Mouse (Mus musculus) activated CD4-positive, CD25-positive, alpha-beta regulatory T cell, adult 9 weeks (primary cell): Measurements from ENCODE around the gene M6pr. TPM values are rescaled to one million over a fixed set of nuclear protein-coding genes. Genes with fewer than 3 reads are reported as not detected.

Experiments
- polyA plus RNA-seq: library from polyadenylated mRNA; unstranded; fragments of 100-300 nt; shearing (Covaris generic); gene quantifications from one replicate; pipeline ENCODE4 v1.2.1, GENCODE M21; 2017

The M6pr gene
- polyA plus RNA-seq, result 303 TPM

DNA sequence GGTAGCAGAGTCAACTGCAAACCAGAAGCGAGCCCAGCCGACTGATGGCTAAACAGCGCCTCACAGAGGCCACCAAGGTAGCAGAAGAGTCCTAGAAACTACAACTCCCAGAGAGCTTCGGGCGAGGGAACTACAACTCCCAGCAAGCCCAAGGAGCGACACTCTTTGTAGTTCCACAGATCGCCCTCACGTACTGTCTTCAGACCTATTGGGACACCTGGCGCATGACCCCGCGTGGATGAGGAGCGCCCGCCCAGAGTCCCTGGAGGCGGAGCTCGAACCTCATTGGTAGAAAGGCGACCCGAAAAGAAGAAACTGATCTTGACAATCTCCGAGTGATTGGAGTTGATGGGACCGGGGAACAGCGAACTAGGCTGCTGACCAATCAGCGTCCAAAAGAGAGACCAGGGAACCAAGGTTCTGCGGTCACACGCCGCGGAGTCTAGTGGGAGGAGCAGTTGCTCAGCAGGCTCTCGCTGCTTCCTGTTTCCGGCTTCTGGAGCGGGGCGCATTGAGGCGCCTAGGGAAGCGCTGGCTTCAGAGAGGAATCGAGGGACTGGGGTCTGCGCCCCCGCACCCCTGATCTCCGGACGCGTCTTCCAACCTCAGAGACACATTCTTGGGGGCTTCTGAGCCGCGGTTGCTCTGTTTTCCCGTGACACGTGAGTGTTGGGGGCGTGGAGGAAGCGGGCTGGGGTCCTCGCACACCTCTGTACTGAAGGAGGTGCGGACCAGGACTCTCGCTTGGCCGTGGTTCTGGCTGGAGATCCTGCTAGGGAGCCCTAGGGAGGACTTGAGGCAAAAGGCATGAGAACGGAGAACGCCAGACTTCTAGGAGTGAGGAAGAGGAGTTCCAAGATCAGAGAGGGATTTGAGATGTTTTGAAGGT is at the start of gene M6pr:
TSS of gene M6pr (plus strand) at position 216 of the 889 bp plus-strand sequence.

GRCm38 (mm10) chr6:122282782-122283181 is 25.7 kb upstream of the M6pr start, which contains the start of gene Klrg1:
Gene Klrg1 (minus strand): TSS chr6:122282882.

GRCm38 (mm10) chr6:122340349-122341000 is 32.0 kb downstream of the M6pr start, which contains the start of gene Phc1:
Gene Phc1 (minus strand): TSS chr6:122340561.

Other genes starting within 250 kb of the M6pr start
- 144 TPM for gene Klrg1, start 25.8 kb upstream of the M6pr start, polyA plus RNA-seq
- 7.4 TPM for gene Phc1, start 31.8 kb downstream of the M6pr start, polyA plus RNA-seq
- gene Rimklb, start 190.0 kb downstream of the M6pr start, polyA plus RNA-seq, result not detected
- gene Mfap5, start 197.1 kb downstream of the M6pr start, polyA plus RNA-seq, result not detected
- gene Aicda, start 245.1 kb downstream of the M6pr start, polyA plus RNA-seq, result 0.94 TPM